Mouse (Mus musculus) brown adipose tissue, adult 24 weeks (tissue): ENCODE data around the gene Sf3b3. TPM values are rescaled to one million over a fixed set of nuclear protein-coding genes. Genes with fewer than 3 reads are reported as not detected.
"Not testable (repeated sequence)": the region's sequence is repeated elsewhere in the genome, so short reads cannot be mapped to it uniquely, and the experiment has no call there.

ENCODE experiments used
- H3K27ac ChIP-seq: fragments of 200-500 bp; replicated peaks from 2 replicates; pipeline ENCODE4 v1.5.1; 2012; ENCODE audit warnings: low read depth, mild to moderate bottlenecking, low read length
- H3K4me1 ChIP-seq: fragments of 200-500 bp; 2 replicates; pipeline ENCODE4 v1.6.1; 2012; ENCODE audit warnings: low read length, mixed read lengths; ENCODE audit not compliant: control insufficient read depth, insufficient read depth, insufficient read length
- H3K4me3 ChIP-seq: fragments of 200-500 bp; 2 replicates; pipeline ENCODE4 v1.5.1; 2012; ENCODE audit warnings: low read depth, mild to moderate bottlenecking, low read length, moderate library complexity; ENCODE audit not compliant: insufficient read depth
- polyA plus RNA-seq: library from polyadenylated mRNA; stranded (reverse); fragments of >200 nt; gene quantifications from 2 replicates; pipeline ENCODE4 v1.2.4, GENCODE M21; 2012; ENCODE audit not compliant: missing spikeins, insufficient read depth, insufficient read length

The Sf3b3 gene
- polyA plus RNA-seq, 1 experiment, result 8.6 TPM

DNA sequence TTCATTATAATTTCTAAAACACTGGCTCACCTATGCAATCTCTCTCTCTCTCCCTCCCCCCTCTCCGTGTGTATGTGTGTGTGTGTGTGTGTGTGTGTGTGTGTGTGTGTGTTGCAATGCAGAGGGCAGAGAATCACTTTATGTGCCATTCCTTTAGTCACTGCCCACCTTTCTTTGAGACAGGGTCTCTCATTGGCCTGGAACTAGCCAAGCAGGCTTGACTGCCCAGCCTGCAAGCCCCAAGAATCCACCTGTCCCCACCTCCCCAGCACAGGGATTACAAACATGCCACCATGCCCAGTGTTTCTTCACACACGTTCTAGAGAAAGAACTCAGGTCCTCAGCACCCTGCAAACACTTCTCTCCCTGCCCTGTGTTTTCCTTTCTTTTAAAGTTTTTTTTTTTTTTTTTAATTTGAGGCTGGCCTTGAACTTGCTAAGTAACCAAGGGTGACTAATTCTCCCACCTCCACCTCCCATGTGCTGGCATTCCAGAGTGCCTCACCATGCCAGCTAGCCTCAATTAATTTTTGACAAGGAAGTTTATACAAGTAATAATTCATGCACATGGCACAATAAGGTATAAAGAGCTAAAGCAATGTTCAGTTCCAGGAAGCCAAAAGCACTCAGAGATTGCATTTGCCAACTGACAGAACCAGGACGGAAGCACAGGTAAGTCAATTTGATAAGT, 41.6 kb downstream of the Sf3b3 start:
- Histone ChIP-seq H3K27ac (no peak overlapping the region), H3K4me3 (0 out of 2 replicates have a peak overlapping the region, but pooled peaks have one; percentile 26), H3K4me1 (peaks cover 28% of the 10 kb centered on the region)

DNA sequence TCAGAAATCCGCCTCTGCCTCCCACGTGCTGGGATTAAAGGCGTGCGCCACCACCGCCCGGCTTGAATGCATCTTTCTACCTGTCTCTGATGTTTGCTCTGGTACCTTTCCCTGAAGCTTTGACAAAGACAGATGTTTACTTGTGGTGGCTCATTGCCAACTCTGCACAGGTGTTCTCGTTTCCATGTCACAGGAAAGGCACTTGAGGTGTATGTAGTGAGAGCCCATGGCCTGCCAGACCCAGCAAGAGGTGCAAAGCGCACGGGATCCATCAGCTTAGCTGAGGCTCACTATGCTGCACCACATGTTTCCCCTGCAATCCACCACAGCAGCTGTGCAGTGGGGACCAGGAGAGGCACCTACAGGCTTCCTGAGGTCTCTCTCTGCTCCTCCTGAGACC, 42.7 kb downstream of the Sf3b3 start:
- Histone ChIP-seq H3K27ac (no peak overlapping the region), H3K4me1 (peaks cover 19% of the 10 kb centered on the region), H3K4me3 (no peak overlapping the region)

DNA sequence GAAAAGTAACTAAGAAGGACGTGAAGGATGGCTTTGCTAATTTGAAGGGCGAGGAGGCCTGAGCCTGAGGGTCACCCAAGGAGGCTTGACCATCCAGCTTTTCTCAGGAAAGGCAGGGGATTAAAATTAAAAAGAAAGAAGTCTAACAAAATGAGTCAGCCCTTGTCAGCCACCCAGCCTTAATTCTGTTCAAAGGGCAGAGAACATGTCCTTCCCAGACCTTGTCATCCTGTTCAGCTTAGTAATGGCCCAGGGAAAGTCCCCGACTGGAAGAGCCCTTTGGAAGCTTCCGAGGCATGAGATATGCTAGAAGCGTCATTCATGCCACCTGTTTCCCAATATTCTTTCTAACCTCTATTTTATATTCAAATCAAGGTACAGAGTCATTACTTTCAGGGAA, 43.6 kb downstream of the Sf3b3 start:
- Histone ChIP-seq H3K27ac (peak overlapping the region; percentile 79), H3K4me1 (peaks cover 14% of the 10 kb centered on the region), H3K4me3 (no peak overlapping the region)

DNA sequence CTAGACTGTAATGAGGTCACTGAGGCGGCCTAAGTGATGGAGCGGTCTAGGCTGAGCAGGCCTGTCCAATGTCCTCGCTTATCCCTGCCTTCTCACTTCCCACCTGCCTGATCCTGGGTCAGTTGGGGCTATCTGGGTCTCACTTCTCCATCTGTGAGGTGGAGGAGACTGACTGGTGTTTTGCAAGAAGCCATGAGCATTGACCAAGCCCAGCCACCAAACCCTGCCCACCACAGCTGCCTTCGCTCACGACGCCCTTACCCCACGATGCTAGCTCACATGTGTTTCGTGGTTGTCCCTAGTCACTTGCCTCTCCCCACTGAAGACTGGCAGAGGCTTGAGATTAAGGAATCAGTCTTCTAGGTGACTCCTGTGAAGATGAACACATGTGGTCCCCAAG, 49.5 kb downstream of the Sf3b3 start:
- Histone ChIP-seq H3K4me3 (no peak overlapping the region), H3K4me1 (peaks cover 21% of the 10 kb centered on the region), H3K27ac (no peak overlapping the region)

DNA sequence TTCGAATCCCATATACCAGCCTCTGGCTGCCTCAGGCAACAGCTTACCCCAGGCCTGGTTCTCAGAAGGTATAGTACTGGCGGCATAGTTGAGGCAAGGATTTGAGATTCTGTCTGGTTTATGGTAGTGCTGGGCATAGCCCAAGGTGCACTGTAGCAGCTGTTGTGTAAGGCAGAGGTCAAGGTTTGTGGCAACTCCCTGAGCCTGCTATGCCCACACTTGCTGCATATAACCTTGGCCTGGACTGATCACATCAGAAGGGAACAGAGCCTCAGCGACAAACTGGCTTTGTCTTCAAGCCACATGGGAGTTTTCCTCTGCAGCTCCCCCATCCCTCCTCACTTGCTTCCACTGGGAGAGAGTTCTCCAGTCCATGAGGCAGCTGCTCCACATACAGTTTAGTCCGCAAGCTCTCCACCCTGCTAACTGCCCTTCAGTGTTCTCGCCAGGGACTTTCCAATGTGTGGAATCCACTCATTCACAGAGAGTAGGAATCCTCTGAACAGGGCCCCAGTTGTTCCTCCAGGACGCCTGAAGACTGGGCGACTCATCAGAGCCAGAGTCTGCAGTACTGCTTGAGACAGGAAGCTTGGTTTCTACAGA, 52.1 kb downstream of the Sf3b3 start:
- H3K4me3 ChIP-seq, result no peak overlapping the region
- H3K27ac ChIP-seq, result peak overlapping the region; percentile 15; the same call in 1 of the 2 replicates
- H3K4me1 ChIP-seq, result peaks cover 17% of the 10 kb centered on the region

DNA sequence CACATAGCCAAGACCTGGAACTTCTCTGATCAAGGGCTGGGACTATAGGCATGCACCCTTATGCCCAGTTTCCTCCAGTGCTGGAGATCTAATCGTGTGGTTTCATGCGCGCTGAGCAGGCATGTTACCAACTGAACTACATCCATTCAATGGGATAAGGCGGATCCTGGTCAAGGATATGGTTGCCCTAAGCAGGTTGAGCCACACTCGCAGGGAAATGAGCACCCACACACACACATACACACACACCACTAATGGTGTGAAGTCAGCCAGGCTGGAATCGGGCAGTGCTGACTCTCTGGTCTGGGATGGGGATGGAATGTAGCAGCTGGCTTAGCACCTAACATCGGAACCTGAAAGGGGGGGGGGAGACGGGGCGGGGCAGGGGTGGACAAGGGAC, 52.7 kb downstream of the Sf3b3 start:
- Histone ChIP-seq H3K4me1 (peaks cover 22% of the 10 kb centered on the region), H3K4me3 (no peak overlapping the region), H3K27ac (no peak overlapping the region)

DNA sequence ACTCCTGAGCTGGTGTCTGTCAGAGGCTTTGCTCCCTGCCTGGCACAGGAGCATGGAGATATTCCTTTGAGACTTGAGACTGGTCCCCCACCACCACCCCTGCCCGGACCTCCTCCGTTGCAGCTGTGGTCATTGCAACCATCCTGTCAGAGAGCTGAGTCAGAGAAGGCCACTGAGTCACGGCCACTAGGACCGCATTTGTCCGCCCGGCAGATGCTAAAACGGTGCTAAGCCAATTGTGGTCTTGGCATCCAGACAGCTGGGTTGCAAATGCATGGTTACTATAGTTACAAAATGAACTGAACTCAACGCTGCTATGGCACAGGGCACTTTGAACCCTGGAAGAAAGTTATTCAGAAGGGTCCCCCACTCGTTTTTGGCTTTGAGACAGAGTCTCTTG, 53.1 kb downstream of the Sf3b3 start:
- Histone ChIP-seq H3K4me1 (peaks cover 22% of the 10 kb centered on the region), H3K27ac (no peak overlapping the region), H3K4me3 (no peak overlapping the region)

DNA sequence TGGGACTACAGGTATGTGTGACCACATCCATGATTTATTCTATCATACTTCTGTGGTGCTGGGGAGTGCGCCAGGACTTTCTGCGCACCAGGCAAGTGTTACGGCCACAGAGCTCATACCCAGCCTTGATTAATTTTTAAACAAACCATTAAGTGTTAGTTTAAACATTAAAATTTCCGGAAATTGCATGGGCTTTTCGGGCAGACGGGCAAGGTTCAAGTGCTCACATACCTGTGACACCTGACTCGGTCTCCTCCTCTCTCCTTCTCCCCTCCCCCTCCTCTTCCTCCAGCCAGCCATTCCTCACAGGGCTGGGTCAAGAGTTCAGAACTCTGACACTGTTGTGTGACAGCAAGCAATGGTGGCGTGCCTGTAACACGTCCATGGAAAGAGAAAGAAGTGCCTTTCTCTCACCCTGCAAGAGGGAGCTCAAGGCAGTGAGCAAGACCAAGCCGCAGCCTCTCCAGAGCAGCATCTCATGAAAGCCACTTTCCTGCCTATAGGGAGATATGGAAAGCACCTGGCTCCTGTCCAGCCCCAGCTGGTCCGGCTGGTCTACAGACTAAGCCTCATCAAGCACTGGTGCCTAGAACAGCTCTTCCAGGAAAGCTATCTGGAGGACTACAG, 53.9 kb downstream of the Sf3b3 start:
- Histone ChIP-seq H3K27ac (no peak overlapping the region), H3K4me1 (peaks cover 22% of the 10 kb centered on the region), H3K4me3 (no peak overlapping the region)

DNA sequence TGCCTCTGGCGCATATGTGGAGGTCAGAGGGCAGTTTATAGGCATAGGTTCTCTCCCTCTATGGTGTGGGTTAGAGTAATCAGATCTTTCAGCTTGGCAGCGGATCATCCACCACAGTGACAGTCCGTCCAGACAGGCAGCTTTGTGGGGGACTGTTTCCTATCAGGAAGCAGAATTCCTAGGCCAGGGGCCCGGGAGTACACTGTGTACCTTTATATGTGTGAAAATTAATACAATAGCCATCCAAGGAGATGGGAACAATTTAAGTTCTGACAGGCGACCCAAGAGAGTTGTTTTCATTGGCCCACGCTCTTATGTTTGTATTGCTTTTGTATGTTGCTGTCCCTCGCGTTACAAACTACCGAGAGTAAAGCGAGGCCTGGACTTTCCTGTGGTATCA, 55.4 kb downstream of the Sf3b3 start:
- Histone ChIP-seq H3K27ac (no peak overlapping the region), H3K4me3 (no peak overlapping the region), H3K4me1 (peaks cover 22% of the 10 kb centered on the region)

DNA sequence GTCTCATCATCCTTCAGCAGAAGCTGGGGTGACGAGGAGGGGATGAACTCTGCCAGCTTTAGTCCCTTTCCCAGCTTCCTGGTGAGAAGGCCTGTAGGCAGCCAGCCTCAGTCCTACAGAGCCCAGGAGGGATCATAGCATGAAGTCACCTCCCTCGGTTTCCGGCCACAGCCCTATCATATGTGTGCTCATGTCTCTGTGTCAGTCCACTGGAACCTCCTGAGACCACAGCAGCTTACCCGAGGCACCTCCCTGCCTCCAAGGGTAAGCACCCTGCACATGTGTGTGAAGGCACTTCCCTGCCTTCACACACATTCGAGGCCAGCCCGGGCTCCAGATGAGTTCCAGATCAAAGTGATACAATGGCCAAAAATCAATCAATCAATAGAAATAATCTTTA, 56.3 kb downstream of the Sf3b3 start:
- Histone ChIP-seq H3K27ac (0 out of 2 replicates have a peak overlapping the region, but pooled peaks have one; percentile 26), H3K4me3 (no peak overlapping the region), H3K4me1 (peaks cover 22% of the 10 kb centered on the region)

DNA sequence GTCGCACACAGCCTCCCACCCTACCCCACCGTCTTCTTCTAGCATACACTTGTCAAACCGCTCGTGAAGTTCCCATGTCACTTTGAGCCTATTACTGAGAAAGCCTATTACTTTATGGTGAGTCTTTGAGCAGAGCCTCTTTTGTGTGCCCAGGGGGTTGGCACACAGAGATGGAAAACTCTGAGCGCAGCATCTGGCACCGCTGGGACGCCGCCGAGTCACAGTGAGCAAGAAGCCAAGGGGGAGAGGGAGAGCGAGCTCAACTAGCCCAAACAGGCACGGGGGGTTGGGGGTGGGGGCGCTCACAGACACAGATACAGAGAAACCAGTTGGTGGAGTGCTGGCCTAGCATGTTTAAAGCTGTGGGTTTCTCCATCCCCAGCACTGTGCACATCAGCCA, 57.0 kb downstream of the Sf3b3 start:
- no peak overlapping the region for H3K4me3 ChIP-seq
- H3K4me1 ChIP-seq, result peaks cover 20% of the 10 kb centered on the region
- H3K27ac ChIP-seq, result peak overlapping the region; percentile 26; the same call in 1 of the 2 replicates

DNA sequence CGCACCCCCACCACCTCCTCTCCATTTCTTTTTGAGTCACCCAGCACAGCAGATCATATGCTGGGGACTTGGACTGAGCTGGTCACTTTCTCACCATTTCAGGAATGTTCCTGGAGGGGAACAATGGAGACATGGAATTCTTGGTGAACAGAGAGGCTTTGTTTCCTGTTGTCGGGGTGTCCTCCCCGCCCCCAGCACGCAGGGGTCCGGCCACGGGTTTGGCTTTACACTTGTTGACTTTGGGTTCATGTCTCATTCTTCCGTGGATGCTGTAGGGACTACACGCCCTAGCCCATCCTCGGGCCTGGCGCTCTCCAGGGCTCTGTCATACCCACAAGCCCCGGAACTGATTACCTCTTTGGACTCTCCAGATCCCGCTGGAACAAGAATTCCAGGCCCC, 57.6 kb downstream of the Sf3b3 start:
- Histone ChIP-seq H3K4me1 (peaks cover 14% of the 10 kb centered on the region), H3K27ac (no peak overlapping the region), H3K4me3 (no peak overlapping the region)

DNA sequence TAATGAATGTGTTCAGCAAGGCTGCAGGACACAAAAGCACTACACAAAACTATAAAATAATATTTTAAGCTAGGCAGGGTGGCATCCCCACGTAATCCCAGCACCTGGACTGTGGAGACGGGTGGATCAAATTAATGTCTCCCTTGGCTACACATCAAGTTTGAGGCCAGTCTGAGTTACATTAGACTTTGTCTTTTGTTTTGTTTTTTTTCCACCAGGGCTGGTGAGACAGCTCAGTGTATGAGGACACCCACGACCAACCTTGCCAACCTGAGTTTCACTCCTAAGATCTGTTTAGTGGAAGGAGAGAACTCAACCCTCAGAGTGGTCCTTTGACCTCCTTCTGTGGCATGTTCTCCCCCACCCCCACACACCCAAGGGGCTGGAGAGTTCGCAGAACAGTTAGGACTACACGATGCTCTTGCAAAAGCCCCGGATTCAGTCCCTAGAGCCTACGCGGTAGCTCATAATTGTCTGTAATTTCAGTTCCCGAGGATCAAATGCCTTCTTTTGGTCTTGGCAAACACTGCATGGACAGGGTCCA, 59.1 kb downstream of the Sf3b3 start:
- Histone ChIP-seq H3K27ac (peak overlapping the region; percentile 38; the same call in 1 of the 2 replicates), H3K4me3 (no peak overlapping the region), H3K4me1 (peaks cover 9% of the 10 kb centered on the region)

DNA sequence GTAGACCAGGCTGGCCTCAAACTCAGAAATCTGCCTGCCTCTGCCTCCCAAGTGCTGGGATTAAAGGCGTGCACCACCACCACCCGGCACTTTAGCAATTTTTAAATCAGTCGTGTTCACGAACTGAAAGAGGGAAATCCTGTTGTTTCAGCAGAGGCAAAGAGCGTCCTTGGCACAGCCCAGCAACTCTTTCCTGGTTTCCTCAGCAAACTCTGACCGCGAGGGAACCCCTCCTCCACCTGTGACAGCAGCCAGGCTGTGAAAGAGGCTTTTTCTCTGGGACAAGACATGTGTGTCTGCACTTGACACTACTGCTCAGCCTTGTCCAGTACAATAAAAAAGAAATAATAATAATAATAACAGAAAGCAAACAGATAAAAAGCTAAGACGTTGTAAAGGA, 59.7 kb downstream of the Sf3b3 start:
- Histone ChIP-seq H3K27ac (no peak overlapping the region), H3K4me1 (peaks cover 9% of the 10 kb centered on the region), H3K4me3 (no peak overlapping the region)

DNA sequence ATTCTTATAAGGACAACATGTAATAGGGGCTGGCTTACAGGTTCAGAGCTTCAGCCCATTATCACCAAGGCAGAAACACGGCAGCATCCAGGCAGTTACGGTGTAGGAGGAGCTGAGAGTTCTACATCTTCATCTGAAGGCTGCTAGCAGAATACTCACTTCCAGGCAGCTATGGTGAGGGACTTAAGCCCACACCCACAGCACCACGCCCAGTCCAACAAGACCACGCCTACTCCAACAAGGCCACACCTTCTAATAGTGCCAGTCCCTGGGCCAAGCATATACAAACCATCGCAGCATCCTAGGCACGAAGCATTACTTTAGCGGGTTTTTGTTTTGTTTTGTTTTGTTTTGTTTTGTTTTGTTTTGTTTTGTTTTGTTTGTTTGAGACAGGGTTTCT, 60.1 kb downstream of the Sf3b3 start:
- not testable (repeated sequence) for H3K4me1 ChIP-seq, H3K27ac ChIP-seq, H3K4me3 ChIP-seq
